Mouse (Mus musculus): ENCODE data around the gene Sf3a2. TPM values are rescaled to one million over a fixed set of nuclear protein-coding genes. Genes with fewer than 3 reads are reported as not detected.

Gene Sf3a2
- total RNA-seq, 2 experiments from 2014 or later = 16.8 to 48.6 TPM

DNA sequence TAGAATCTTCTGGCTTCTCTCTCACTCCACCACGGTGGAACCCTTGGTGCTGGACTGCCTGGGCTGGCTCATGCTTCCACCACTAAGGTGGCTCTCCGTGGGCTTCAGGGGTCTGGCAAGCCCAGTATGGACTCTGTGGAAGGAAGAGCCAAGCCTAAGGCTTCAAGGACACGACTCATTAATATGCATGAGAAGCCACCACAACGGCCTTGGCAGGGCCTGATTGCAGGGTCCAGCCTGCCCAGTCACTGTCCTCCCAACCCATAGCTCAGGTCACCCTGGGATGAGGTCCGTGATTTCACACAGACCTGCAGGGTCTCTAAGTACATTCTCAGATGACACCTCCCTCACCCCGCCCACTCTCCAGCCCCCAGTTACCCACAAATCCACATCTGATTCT, 41.9 kb downstream of the Sf3a2 start:
- no peak for ATAC-seq (replicated peaks; ENCODE audit: low FRiP score, poor library complexity, severe bottlenecking)

DNA sequence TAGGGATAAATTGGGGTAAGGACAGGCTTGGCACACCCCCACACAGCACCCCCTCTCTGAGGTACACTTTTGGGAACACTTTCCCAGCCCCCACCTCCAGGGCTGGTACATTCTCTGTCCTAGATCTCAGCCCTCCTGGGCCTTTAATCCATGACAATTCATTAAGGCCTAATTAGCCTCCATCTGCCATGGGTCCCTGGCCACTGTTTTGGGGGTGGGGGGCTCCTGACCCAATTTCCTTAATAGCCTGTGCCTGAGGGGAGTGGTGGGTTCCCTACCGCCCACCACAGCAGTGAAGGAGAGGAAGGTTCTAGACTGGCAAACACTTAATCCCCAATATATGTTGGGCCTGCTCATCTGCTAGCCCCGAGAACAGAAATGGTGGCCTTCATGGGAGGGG, 43.7 kb downstream of the Sf3a2 start:
- ATAC-seq (replicated peaks; ENCODE audit: low FRiP score, poor library complexity, severe bottlenecking) = no peak

DNA sequence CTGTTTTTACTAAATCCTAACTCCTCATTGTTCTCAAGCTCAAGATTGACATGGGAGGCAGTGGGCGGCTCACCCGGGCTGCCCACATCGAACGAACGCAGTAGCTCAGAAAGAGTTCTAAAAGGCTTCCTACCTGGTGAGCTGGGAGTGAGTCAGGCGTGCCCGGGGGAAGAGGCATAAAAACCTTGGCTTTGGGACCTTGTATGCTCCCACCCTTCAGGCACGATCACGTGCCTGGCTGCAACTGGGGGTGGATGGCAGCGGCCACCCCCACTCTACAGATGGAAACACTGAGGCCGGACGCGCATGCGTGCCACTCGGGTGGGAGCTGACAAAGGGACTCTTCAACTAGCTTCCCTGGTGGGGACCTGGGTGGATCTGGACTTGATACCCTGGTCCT, 44.3 kb downstream of the Sf3a2 start:
- no peak for ATAC-seq (replicated peaks; ENCODE audit: low FRiP score, poor library complexity, severe bottlenecking)

DNA sequence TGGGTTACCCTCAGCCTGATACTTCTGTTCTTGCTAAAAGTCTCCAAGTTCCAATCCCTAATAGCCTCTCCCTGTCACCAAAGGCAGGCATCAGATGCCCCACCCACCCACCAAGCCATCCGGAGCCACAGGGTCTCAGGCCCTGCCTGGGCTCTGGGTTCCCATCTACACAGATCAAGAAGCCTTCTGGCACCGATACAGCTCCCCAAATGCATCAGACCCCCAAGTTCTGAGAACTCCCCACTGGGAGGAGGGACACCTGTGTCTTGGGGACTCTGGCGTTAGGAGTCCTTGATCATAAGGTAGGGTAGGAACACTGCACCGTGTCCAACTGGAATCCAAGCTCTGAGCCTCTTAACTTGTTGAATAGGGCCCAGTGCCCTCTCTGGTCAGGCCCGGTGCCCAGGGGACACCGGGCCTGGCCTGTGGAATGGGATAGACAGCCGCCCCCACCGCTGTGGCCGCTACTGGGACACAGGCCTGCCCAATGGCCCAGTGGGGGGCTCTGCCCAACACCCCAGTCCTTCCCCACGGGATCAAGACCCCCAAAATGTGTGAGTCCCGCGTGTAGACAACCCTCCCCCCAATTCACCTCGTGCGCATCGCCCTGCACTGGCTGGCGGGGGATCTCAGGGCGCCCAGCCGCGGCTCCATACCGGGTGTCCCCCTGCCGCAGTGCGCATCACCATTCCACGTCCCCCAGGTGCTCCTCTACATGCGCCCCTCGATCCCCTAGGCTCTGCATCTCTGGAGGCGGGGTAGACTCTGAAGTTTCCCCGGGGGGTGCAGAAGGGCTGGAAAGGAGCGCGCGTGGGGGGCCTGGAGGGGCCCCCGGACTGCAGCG, 45.3 kb downstream of the Sf3a2 start:
- no peak for ATAC-seq (replicated peaks; ENCODE audit: low FRiP score, poor library complexity, severe bottlenecking)

DNA sequence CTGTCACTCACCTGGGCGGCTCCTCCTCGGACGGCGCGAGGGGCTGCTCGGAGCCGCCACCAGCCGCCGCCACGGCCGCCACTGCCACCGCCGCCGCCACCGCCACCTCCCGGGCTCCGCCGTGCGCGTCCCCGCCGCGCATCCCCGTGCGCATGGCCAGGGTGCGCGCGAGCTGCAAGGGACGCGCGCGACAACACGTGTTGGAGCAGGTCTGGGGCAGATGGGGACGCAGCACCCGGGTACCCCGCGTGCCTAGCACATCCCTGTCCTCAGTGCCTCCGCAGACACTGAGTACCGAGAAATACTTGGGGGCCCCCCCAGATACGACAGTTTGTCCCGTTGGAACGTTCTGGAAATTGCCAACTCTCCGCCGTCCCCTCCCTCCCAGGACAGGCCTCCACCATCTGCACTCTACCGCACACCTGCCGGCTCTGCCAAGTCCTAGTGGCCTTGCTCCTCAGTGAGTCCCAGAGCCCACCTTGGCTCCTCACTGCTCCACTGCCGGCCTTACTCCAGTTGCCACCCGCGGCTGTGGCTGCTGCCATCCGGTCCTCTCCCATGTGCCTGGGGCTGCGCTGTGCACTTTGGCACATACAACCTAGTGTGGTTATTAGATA, 46.0 kb downstream of the Sf3a2 start, which contains the start of gene Lingo3:
Gene Lingo3 (minus strand): TSS at position 109 of the 617 bp plus-strand sequence.
- no peak for ATAC-seq (replicated peaks; ENCODE audit: low FRiP score, poor library complexity, severe bottlenecking)

DNA sequence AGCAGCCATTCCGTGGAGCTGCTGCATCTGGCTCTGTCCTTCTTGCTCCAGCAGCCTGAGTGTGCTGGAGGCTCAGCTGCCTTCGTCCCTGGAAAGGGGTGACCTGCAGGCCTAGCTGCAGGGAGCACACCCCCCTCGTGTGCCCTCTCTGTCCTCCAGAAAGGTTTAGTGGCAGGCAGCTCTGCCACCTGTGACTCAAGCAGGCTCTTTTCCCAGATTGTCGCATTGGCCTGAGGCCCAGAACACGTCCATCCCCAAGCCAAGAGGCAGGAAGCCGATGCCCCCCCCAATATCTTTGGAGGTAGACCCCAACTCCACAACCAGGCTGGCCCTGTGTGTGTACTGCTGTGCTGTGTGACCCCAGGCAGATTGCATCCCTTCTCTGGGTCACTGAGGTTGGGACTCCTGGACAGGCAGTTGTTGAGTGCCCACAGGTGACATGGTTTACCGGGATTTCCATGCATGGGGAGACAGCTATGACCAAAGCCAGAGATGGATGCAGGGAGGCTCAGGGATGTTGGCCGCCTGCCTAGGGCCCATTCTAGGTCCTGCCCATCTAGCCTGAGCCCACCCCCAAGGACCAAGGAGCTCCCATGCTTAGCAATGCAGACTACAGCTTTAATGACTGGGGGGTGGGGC, 47.2 kb downstream of the Sf3a2 start:
- ATAC-seq (replicated peaks; ENCODE audit: low FRiP score, poor library complexity, severe bottlenecking) = no peak

DNA sequence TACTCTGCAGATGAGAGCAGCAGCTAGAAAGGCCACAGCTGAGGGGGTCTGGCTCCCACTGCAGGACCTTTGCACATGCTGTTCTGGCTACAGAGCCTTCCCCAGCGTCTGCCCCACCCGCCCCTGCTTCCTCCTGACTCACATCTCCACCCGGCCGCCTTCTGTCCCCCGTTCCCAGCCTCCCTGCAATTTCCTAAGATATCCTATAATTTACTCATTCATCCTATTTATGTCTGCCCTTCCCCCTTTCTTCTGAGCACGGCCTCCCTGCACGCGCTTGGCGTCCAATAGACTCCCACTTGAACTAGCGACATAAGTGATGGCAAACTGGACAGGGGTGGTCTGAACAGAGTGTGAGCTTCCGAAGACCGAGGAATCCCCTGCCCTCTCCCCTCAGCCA, 47.7 kb downstream of the Sf3a2 start:
- no peak for ATAC-seq (replicated peaks; ENCODE audit: low FRiP score, poor library complexity, severe bottlenecking)

DNA sequence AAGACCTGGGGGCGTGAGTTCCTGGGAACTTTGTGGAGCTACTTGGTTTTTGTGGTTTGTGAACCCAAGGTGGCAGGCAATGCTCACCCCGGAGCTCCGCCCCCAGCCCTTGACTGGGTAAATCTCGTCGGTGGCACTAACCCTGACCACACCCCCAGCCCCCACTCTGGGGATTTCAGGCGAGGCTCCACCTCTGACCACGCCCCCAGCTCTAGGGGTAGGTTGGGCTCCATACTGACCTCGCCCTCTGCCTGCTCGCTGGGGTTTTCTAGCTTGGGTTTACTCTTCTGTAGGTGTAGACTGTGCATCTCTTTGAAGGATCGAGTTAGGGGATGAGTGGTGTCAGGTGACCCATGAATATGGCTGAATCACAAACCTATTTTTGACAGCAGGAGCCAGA, 50.6 kb downstream of the Sf3a2 start:
- ATAC-seq (replicated peaks; ENCODE audit: low FRiP score, poor library complexity, severe bottlenecking) = peak; percentile 47; the same call in 1 of the 2 replicates

Other genes with a start within 250 kb of the Sf3a2 start
- gene Rexo1, start 236.6 kb upstream of the Sf3a2 start, total RNA-seq (2015; ENCODE audit: low replicate concordance) = 33.5 and 35.7 TPM in 2 replicates
- gene Rexo1, start 236.6 kb upstream of the Sf3a2 start, total RNA-seq (2017; ENCODE audit: low replicate concordance) = 16.3 and 25.7 TPM in 2 replicates
- 8.4 and 9.4 TPM in 2 replicates for gene Klf16, start 220.9 kb upstream of the Sf3a2 start, total RNA-seq (2015; ENCODE audit: low replicate concordance)
- gene Klf16, start 220.9 kb upstream of the Sf3a2 start, total RNA-seq (2017; ENCODE audit: low replicate concordance) = 9.9 and 14.1 TPM in 2 replicates
- gene Abhd17a, start 207.9 kb upstream of the Sf3a2 start, total RNA-seq (2015; ENCODE audit: low replicate concordance) = 44.7 and 49.0 TPM in 2 replicates
- gene Abhd17a, start 207.9 kb upstream of the Sf3a2 start, total RNA-seq (2017; ENCODE audit: low replicate concordance) = 5.5 and 30.7 TPM in 2 replicates
- gene Scamp4, start 195.3 kb upstream of the Sf3a2 start, total RNA-seq (2015; ENCODE audit: low replicate concordance) = 8.8 and 10.5 TPM in 2 replicates
- gene Scamp4, start 195.3 kb upstream of the Sf3a2 start, total RNA-seq (2017; ENCODE audit: low replicate concordance) = 2.3 and 6.9 TPM in 2 replicates
- not detected in 2 replicates for gene Adat3, start 195.3 kb upstream of the Sf3a2 start, total RNA-seq (2015; ENCODE audit: low replicate concordance)
- gene Adat3, start 195.3 kb upstream of the Sf3a2 start, total RNA-seq (2017; ENCODE audit: low replicate concordance) = 1.4 TPM in 1 of 2 replicates, not detected in the other
- 0.72 and 1.7 TPM in 2 replicates for gene Gm49322, start 192.2 kb upstream of the Sf3a2 start, total RNA-seq (2015; ENCODE audit: low replicate concordance)
- 0.64 and 5.4 TPM in 2 replicates for gene Gm49322, start 192.2 kb upstream of the Sf3a2 start, total RNA-seq (2017; ENCODE audit: low replicate concordance)
- gene Csnk1g2, start 175.4 kb upstream of the Sf3a2 start, total RNA-seq (2015; ENCODE audit: low replicate concordance) = 31.4 and 58.0 TPM in 2 replicates
- gene Csnk1g2, start 175.4 kb upstream of the Sf3a2 start, total RNA-seq (2017; ENCODE audit: low replicate concordance) = 50.1 and 62.4 TPM in 2 replicates
- 2.9 and 3.8 TPM in 2 replicates for gene Btbd2, start 141.1 kb upstream of the Sf3a2 start, total RNA-seq (2015; ENCODE audit: low replicate concordance)
- gene Btbd2, start 141.1 kb upstream of the Sf3a2 start, total RNA-seq (2017; ENCODE audit: low replicate concordance) = 9.2 and 25.3 TPM in 2 replicates
- gene Mknk2, start 120.1 kb upstream of the Sf3a2 start, total RNA-seq (2015; ENCODE audit: low replicate concordance) = 78.2 and 83.0 TPM in 2 replicates
- gene Mknk2, start 120.1 kb upstream of the Sf3a2 start, total RNA-seq (2017; ENCODE audit: low replicate concordance) = 49.4 and 67.6 TPM in 2 replicates
- gene Mob3a, start 96.2 kb upstream of the Sf3a2 start, total RNA-seq (2015; ENCODE audit: low replicate concordance) = 19.5 and 32.3 TPM in 2 replicates
- gene Mob3a, start 96.2 kb upstream of the Sf3a2 start, total RNA-seq (2017; ENCODE audit: low replicate concordance) = 9.0 and 25.7 TPM in 2 replicates
- gene Izumo4, start 96.0 kb upstream of the Sf3a2 start, total RNA-seq (2015; ENCODE audit: low replicate concordance) = 21.4 and 36.4 TPM in 2 replicates
- gene Izumo4, start 96.0 kb upstream of the Sf3a2 start, total RNA-seq (2017; ENCODE audit: low replicate concordance) = 3.3 and 3.8 TPM in 2 replicates
- 42.8 and 69.6 TPM in 2 replicates for gene Ap3d1, start 55.9 kb upstream of the Sf3a2 start, total RNA-seq (2015; ENCODE audit: low replicate concordance)
- gene Ap3d1, start 55.9 kb upstream of the Sf3a2 start, total RNA-seq (2017; ENCODE audit: low replicate concordance) = 66.0 and 111 TPM in 2 replicates
- gene Dot1l, start 43.0 kb upstream of the Sf3a2 start, total RNA-seq (2015; ENCODE audit: low replicate concordance) = 69.6 and 105 TPM in 2 replicates
- 51.7 and 61.7 TPM in 2 replicates for gene Dot1l, start 43.0 kb upstream of the Sf3a2 start, total RNA-seq (2017; ENCODE audit: low replicate concordance)
- 71.0 and 81.7 TPM in 2 replicates for gene Plekhj1, start 428 bp downstream of the Sf3a2 start, total RNA-seq (2015; ENCODE audit: low replicate concordance)
- 18.9 and 38.1 TPM in 2 replicates for gene Plekhj1, start 428 bp downstream of the Sf3a2 start, total RNA-seq (2017; ENCODE audit: low replicate concordance)
- not detected in 2 replicates for gene Amh, start 7.0 kb downstream of the Sf3a2 start, total RNA-seq (2015; ENCODE audit: low replicate concordance)
- not detected in 2 replicates for gene Amh, start 7.0 kb downstream of the Sf3a2 start, total RNA-seq (2017; ENCODE audit: low replicate concordance)
- not detected in 2 replicates for gene Jsrp1, start 15.3 kb downstream of the Sf3a2 start, total RNA-seq (2015; ENCODE audit: low replicate concordance)
- not detected in 2 replicates for gene Jsrp1, start 15.3 kb downstream of the Sf3a2 start, total RNA-seq (2017; ENCODE audit: low replicate concordance)
- 1,470 and 1,566 TPM in 2 replicates for gene Oaz1, start 28.5 kb downstream of the Sf3a2 start, total RNA-seq (2015; ENCODE audit: low replicate concordance)
- gene Oaz1, start 28.5 kb downstream of the Sf3a2 start, total RNA-seq (2017; ENCODE audit: low replicate concordance) = 158 and 259 TPM in 2 replicates
- gene Lingo3, start 45.8 kb downstream of the Sf3a2 start, total RNA-seq (2015; ENCODE audit: low replicate concordance) = not detected in 2 replicates
- not detected in 2 replicates for gene Lingo3, start 45.8 kb downstream of the Sf3a2 start, total RNA-seq (2017; ENCODE audit: low replicate concordance)
- 24.7 and 54.4 TPM in 2 replicates for gene Lsm7, start 57.0 kb downstream of the Sf3a2 start, total RNA-seq (2015; ENCODE audit: low replicate concordance)
- 75.3 and 78.9 TPM in 2 replicates for gene Lsm7, start 57.0 kb downstream of the Sf3a2 start, total RNA-seq (2017; ENCODE audit: low replicate concordance)
- gene Sppl2b, start 57.1 kb downstream of the Sf3a2 start, total RNA-seq (2015; ENCODE audit: low replicate concordance) = 262 and 270 TPM in 2 replicates
- 283 and 322 TPM in 2 replicates for gene Sppl2b, start 57.1 kb downstream of the Sf3a2 start, total RNA-seq (2017; ENCODE audit: low replicate concordance)
- gene Tmprss9, start 73.7 kb downstream of the Sf3a2 start, total RNA-seq (2015; ENCODE audit: low replicate concordance) = 0.72 TPM in 1 of 2 replicates, not detected in the other
- 0.30 TPM in 1 of 2 replicates, not detected in the other for gene Tmprss9, start 73.7 kb downstream of the Sf3a2 start, total RNA-seq (2017; ENCODE audit: low replicate concordance)
- gene Timm13, start 102.8 kb downstream of the Sf3a2 start, total RNA-seq (2015; ENCODE audit: low replicate concordance) = 17.6 and 32.1 TPM in 2 replicates
- 3.7 and 7.6 TPM in 2 replicates for gene Timm13, start 102.8 kb downstream of the Sf3a2 start, total RNA-seq (2017; ENCODE audit: low replicate concordance)
- gene Lmnb2, start 120.0 kb downstream of the Sf3a2 start, total RNA-seq (2015; ENCODE audit: low replicate concordance) = 0.36 and 1.3 TPM in 2 replicates
- 7.3 and 9.0 TPM in 2 replicates for gene Lmnb2, start 120.0 kb downstream of the Sf3a2 start, total RNA-seq (2017; ENCODE audit: low replicate concordance)
- 1.3 and 1.8 TPM in 2 replicates for gene Gadd45b, start 131.9 kb downstream of the Sf3a2 start, total RNA-seq (2015; ENCODE audit: low replicate concordance)
- gene Gadd45b, start 131.9 kb downstream of the Sf3a2 start, total RNA-seq (2017; ENCODE audit: low replicate concordance) = 3.6 and 9.2 TPM in 2 replicates
- gene Gng7, start 216.7 kb downstream of the Sf3a2 start, total RNA-seq (2015; ENCODE audit: low replicate concordance) = not detected in 2 replicates
- gene Gng7, start 216.7 kb downstream of the Sf3a2 start, total RNA-seq (2017; ENCODE audit: low replicate concordance) = 0.38 and 0.90 TPM in 2 replicates
- not detected in 2 replicates for gene Diras1, start 227.5 kb downstream of the Sf3a2 start, total RNA-seq (2015; ENCODE audit: low replicate concordance)
- gene Diras1, start 227.5 kb downstream of the Sf3a2 start, total RNA-seq (2017; ENCODE audit: low replicate concordance) = not detected in 2 replicates
- 4.3 and 7.1 TPM in 2 replicates for gene Slc39a3, start 239.2 kb downstream of the Sf3a2 start, total RNA-seq (2015; ENCODE audit: low replicate concordance)
- 1.2 and 4.2 TPM in 2 replicates for gene Slc39a3, start 239.2 kb downstream of the Sf3a2 start, total RNA-seq (2017; ENCODE audit: low replicate concordance)

All from erythroid progenitor cell, adult 5-6 weeks (primary cell).